Mouse (Mus musculus) CD4-positive, CD25-positive, alpha-beta regulatory T cell, adult 4 months (primary cell): Measurements from ENCODE around the gene Tlr6. TPM values are rescaled to one million over a fixed set of nuclear protein-coding genes. Genes with fewer than 3 reads are reported as not detected.

ENCODE experiments used
- ATAC-seq: one replicate; pipeline ENCODE4 v1.8.0; 2017
- polyA plus RNA-seq, 2 experiments: library from polyadenylated mRNA; unstranded; fragments of 100-300 nt; shearing (Covaris generic); gene quantifications; one replicate each; pipeline ENCODE4 v1.2.1; 2017

Tlr6 gene
- 1 to 10 TPM; 5.6 to 8.7 TPM for polyA plus RNA-seq

DNA sequence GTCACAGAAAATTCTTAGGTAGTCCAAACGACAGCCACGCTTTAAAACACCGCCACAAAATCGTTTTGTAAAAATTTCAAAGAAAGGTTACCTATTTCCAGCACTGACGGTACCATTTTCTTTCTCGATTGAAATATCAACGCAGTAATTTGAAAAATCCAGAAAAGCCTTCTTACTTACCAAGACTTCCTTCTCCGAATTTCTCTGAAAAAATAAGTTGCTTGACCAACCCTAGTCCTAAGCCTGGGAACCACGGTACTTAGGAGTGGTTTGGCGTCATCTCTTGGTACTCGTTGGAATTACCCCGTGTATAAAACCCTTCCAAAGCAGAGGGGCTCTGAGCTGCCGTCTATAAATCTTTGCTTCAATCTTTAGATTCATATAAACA lies at the start of gene Tlr6:
TSS of gene Tlr6 (minus strand) at position 255 of the 388 bp plus-strand sequence.
- ATAC-seq, result peak; percentile 7

DNA sequence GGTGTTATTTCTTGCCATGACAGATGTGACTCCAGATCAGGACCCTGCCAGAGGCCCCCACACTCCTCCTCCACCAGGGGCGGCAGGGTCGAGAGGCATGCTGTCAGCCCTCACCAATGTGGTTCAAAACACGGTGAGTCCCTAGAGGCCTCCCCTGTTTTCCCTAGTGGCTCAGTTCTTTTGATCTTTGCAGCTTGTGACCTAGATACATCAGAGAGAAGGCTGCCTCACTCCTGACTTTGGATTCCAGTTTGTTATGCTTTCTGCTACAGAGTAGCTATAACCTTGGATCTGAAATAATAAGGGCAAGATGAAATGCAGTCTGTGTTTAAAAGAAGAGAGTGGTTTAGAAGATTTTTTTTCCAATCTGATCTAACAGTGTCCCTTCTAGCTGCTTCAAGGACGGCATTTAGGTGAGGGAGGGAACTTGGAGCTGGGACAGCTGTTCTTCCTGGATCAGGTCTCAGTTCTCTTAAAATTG lies 46.2 kb upstream of the Tlr6 start:
- ATAC-seq, result no peak

DNA sequence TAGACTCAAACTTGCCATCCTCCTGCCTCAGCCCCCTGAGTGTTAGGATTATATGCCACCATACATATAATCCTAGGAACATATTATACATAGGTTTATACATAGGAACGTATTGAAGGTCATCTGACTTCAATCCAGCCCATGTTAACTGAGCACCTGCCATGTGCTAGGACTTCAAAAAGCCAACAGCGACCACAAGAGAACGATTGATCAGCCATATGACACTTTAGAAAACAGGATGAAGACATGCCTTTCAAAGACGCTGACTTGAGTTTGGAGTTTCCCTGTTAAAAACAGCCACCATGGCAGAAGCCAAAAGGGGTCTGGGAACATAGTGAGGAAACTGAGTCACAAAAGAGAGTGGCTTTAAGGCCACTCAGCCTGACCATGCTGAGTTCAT lies 45.4 kb upstream of the Tlr6 start:
- no peak for ATAC-seq

DNA sequence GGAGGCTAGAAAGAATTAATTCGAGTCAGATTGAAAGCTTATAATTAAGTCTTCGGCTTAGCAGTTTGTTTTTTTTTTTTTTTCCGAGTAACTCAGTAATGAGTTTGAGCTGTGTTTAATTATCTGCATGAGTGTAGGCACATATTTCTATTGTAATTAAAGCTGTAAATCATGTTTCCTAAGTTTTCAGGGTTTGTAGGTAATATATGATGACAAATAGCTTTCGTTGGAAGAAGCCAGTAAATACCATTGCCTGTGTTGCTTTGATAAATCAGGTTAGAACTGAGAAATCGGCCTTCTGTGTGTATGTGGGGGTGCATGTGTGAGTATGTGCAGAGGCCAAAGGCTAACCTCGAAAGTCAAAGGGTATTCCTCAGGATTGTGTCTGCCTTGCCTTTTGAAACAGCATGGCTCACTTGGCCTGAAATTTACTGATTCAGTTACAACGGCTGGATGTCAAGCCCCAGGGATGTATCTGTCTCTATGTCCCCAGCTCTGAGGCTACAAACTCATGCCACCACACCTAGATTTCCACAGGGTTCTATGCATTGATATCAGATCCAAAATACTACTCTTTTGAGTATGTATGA lies 44.1 kb upstream of the Tlr6 start:
- no peak for ATAC-seq

DNA sequence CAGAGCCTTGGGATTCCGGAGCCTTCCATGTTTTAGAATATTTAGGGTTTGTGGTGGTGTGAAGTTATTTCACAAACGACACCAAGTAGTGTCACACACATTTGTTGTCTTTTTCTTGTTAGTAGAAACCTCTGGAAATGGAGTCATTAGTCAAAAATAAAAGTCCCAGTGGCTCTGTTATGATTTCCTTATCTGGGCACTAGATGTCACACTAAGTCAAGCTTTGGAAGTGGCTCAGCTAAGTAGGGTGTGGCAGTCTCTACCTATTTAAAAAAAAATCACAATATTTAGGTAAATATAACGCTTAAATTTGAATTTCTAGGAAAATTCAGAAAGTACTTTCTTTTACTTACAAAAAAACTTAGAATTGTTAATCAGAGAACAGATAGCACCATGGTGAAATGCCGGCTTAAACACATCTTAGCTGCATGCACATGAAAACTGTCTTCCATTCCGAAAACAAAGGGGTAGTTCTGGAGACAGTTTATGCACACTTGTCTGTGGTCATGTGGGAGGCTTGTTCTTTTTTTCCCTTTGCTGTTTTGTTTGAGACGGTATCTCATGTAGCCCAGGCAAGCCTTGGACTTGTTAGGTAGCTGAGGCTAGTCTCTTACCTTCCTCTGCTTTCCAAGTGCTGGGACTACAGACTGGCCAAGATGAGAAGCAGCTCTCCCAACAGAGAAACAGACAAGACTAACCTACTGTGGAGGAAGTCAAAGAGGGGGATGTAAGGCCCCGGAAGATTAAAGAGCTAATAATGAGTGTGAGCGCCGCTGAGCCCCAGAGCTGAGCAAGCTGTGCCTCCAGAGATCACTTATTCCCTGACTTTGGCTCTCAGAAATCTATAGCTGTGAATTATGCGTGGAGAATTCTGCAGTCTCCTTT lies 43.3 kb upstream of the Tlr6 start:
- ATAC-seq, result peak; percentile 75

DNA sequence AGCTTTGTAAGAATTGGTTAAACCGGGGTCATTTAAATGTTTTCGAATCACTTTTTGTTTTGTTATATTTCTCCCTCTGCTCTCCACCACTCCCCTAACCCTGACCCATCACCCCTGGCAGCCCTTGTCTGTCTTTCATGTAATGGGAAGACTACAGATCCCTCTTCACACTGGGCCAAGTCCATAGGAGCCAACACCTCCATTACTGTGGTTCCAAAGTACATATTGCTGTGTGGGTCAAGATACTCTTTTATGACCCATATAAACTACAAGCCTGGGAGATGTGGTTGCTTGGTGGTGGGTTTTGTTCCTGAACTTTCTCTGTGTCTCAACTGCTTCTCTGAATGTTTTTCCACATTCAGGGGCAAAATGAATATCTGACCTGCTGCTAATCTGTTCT lies 35.5 kb upstream of the Tlr6 start:
- no peak for ATAC-seq

DNA sequence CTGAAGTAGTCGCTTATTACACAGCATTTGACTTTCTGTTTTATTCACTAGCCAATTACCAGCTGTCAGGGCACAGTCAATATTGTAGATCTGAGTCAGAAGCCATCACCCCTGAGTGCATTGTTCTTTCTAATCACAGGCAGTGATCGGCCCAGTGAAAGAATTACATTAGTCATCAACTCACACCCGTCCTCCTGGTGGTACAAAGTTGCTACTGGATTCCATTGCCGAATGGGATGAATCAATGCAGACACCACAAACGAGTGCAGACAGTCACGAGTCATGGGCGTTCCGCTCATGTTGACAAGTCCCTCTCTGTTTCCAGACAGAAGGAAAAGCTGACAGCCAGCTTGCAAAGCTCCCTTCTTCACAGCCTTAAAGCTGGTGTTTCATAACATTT lies 32.6 kb upstream of the Tlr6 start:
- peak; percentile 20 for ATAC-seq

DNA sequence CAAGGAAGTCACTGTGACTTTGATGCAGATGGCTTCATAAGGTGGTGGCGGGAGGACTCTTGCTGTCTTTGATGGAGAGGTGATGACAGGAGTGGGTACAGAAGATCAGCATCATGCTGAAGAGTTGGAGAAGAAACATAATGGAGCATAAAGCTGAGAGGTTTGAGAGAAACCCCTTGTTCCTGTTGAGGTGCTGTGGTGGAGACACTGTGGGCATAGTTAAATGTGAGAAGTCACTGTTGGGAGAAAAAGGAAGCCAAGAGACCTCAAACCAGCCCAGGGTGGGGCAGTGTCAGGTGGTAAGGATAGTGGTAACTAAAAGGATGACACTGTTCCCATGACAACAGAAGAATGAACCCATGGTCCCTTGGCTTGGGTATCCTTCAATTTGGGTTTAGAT lies 30.0 kb upstream of the Tlr6 start:
- ATAC-seq, result peak; percentile 23

DNA sequence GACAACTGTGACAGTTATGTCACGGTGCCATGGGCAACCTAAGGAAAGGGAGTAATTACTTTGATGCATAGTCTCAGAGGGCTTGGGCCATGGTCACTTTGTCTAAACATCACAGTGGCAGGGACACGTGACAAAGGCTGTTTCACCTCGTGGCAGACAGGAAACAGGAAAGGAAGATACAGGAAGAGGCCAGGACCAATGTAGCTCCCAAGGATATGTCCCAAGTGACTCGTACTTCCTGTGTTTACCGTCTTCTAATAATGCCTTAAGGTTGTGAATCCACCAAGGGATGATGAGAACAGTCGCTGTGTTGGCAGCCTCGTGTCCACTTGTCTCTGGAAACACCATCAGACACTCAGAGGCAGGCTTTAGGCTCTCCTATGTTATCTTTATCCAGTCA lies 26.1 kb upstream of the Tlr6 start:
- ATAC-seq, result no peak

DNA sequence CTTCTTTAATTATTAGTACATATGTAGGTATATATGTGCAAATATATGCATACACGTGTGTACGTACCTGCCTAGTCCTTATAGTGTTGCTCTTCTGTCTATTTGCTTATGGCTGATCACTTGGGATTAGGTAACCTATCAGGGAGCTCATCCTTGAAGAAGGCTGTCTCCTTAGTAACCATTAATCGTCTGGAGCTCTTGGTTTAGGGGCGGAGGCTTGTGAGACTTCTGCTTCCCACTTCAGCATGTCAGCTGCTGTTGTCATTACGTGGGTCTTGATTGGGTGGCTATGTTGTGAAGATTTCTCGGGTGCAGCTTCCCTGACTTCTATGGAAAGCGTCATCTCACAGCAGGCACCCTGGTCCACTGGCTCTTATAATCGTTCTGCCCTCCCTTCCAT lies 17.2 kb upstream of the Tlr6 start:
- no peak for ATAC-seq

DNA sequence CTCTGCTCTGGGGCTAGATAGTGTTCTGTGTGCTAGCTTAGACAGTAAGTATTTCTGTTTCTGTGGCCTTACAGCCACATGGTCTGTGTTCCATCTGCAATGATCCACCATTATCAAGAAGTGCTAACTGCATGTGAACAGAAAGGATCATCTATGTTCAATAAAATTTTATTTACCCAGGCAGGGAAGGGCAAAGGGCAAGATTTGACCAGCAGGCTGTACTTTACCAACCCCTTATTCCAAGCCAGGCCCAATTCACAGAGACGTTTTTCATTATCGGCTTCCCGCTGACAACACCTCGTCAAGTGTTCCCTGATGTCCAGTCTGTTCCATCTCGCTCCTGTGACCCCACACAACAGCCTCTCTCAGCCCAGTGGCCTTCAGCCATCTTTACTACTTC lies 15.2 kb upstream of the Tlr6 start:
- no peak for ATAC-seq

DNA sequence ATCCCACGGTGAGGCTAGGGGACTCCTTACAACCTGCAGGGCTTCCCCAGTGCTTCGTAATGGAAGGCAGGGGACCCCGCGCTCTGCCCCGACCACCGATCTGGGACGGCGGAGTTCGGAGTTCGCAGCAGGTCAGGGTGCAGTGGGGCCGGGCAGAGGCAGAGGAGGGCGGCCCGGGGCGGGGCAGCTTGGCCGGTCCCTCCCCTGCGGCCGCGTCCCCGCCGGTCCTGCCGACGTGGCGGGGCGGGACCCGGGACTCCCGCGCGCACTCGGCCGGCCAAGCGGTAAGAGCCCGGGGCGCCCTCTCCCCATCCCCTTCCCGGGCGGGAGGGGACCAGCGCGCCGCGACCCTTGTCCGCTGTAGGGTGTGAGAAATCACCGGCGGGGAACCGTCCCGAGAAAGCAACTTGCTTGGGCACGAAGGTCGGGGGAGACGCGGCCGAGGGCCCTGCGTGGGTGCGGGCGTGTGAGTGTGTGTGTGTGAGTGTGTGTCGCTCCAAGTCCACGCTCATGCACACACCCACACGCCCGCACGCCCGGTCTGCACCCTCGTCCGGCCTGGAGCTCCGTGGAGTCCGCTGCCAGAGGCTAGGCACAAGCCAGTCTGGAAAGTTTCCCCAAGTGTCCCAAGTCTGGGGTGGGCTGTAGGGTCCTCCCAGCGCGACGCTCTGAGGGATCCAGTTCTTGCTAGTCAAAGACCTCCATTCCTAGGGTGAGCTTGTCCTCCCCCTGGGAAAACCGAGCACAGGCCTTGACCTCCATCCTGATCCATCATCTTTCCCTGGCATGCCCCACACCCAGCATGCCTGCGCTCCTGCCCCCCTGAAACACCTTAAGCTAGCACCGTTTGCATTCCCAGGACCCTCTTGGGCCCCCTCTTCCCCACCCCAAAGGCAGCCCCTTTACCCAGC lies 10.2 kb upstream of the Tlr6 start, which contains the start of gene Fam114a1:
TSS of gene Fam114a1 (plus strand) at position 211 of the 911 bp plus-strand sequence.
- ATAC-seq, result peak; percentile 56

DNA sequence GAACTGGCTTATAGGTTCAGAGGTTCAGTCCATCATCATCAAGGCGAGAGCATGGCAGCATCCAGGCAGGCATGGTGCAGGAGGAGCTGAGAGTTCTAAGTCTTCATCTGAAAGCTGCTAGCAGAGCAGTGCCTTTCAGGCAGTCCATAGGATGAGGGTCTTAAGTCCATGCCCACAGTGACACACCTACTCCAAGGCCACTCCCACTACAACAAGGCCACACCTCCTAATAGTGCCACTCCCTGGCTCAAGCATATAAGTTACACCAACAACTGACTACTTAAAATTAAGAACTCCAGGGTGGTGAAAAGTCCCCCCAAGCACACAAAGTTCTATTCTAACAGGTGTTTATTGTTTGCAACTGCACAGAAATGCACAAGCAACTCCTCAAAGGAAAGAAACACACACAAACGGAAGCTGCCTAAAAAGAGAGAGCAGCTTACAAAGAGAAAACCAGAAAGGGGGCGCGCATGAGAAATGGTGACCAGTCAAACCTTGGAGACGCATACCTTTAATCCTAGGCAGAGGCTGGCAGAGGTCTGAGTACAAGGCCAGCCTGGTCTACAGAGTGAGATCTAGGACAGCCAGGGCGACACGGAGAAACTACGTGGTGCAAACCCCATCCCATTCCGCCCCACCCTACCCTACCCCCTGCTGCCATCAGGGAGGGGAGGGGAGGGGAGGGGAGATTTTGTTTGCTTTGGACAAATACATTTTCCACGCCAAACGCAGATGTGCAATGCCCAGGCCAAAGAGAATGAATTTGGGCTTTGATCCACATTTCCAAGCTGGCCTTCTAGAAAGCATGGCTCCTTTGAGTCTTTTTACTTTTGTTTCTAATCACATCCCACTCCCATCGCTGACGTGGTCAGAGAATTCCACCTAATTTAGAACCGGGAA lies 9.3 kb upstream of the Tlr6 start:
- peak; percentile 54 for ATAC-seq

DNA sequence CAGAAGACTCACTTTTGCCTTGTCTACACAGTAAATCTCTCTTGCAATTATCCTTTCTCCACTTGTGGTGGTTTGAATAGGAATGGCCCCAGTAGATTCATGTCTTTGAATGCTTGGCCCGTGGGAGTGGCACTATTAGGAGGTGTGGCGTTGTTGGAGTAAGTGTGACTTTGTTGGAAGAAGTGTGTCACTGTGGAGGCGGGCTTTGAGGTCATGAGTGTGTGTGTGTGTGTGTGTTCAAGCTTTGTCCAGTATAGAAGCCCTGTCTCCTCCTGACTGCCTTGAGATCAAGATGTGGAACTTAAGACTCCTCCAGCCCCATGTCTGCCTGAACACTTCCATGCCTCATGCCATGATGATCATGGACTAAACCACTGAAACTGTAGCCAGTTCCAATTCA lies 3.8 kb upstream of the Tlr6 start:
- ATAC-seq, result no peak

DNA sequence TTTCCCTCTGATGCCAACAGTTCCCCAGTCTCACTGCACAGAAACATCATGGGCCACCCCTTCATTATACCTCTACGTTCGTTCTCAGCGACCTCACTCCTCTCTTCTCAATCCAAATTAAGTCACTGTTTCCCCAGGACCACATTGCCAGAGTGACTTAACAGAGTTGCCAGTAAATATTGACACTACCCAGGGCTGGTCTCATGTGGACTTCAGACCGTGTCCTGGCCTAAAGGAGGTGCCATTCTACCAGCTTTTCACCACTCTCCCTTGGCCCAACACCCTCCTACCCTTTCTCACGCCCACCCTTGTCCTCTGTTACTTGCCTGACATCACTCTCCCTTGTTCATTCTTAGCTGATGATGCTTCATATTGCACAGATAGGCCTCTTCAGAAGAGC lies 3.4 kb upstream of the Tlr6 start:
- ATAC-seq, result no peak

DNA sequence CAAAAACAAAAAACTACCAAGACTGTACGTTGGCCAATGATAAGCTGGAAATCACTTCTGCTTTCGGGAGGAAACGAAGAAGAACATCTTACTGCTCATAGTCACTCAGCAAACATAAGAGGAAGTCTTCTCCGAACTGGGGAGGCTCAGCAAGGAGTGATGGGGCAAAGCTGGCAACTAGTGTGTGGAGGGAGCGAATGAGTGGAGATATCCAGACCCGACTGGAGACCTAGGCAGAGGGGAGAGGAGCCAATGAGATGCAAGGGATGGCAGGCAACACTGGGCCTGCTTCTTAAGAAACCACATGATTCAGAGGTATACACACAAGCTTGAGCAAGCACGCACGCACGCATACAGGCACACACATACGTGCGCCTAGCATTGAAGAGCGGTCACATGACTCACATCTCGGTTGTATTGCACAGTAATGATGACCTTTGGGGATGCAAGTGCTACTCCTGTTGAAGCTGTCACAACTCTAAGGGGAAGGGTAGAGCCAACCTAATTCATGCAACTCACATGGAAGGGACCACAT lies 1.0 kb upstream of the Tlr6 start:
- ATAC-seq, result peak; percentile 65

DNA sequence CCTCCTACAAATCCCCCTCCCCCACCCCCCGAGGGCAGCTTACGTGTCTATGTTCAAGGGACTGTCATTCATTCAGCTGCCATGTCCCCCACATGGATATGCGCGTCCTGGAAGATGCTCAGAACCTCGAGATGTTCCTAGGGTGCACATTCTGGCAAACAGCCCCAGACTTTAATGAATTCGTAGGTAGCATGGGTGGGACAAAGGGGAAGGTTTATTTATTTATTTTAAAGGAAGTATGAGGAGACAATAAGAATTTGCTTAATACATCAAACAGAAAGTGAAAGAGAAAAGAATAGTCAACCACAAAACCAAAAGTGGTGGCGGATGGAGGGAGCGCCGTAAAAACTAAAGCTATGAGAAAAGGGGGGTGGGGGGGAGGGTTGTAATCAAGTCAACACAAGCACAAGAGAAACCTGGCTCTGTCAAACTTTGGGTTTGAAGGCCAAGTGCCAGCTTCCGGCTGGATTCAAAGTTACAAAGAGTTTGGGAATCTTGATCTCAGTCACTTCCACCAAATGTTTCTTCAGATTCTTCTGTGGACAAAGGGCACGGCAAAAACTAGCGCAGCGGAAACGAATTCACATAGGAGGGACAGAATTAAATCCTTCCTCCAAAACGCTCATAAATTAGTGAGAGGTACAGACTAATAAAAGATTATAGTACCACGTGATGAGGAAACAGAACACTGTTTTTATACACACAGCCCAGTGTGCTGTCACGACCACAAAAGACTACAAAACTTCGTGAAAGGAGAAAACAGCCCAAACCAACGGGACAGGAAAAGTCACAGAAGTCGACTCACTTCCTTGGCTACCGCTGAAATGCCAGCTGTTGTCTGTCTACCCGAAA lies 680 bp downstream of the Tlr6 start:
- ATAC-seq, result peak; percentile 61

DNA sequence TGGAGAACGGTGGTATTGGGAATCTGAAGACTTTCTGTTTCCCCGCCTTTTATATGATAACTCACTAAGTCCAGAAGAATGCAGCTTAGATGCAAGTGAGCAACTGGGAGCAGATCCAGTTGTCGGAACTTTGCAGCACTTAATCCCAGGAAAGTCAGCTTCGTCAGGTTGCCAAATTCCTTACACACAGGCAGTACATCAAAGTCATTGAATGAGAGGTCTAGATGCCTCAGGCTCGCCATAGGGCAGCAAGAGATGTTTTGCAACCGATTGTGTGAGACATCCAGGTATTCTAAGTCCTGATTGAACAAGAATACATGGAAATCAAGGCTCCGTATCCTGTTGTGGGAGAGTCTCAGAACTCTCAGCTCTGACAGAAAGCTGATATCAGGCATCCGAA lies 5.0 kb downstream of the Tlr6 start:
- ATAC-seq, result no peak

DNA sequence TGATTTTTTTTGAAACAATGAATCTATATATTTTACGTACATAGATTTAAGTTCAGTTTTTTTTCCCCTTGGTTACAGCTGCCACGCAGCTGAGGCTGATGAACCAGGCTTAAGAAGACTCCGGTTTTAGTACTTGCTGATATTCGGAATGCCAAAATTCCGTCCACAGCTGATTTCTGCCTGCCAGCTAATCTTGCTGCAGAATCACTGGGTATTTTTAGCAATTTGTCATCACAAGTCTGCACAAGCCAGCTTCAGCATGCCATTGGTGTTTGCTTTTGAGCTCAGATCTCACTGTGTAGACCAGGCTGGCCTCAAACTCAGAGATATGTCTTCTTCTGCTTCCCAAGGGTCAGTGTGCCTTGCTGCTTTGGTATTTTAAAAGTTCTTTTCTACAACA lies 8.4 kb downstream of the Tlr6 start:
- ATAC-seq, result no peak

DNA sequence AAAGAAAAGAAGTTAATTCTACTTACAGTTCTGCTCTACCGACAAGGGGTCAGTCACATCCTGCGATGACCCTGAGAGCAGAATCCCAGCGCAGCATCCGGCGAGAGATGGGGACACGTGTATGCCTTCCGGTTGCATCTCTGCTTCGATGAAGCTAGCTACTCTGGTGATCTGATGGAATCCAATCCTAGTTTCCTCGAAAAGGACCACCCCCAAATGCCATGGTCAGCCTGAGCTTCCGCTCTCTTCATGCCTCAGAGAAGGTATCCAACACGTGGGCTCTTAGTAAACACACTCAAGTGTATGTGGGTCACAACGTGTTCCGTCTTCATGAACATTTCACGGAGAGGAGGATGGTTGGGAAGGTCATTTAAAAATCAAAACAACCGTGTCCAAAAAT lies 27.1 kb downstream of the Tlr6 start:
- peak; percentile 40 for ATAC-seq

DNA sequence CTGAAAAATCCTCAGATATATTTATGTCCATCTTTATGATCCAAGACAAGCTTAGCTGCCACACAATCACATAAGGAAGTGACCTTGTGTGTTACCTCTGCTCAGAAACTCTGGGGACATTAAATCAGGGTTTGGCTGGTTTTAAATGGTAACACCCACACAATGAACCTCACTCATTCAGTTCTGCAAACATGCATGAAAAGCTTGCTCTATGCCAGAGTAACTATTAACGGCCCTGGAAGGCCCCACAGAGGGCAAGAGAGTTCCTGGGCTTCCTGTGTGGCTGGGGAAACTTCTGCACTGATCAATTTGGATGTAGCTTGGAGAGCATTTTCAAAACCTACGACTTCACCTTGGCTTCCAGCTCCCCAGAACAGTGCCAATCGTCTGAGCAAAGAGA lies 27.7 kb downstream of the Tlr6 start:
- ATAC-seq, result peak; percentile 19
